Mouse (Mus musculus): ENCODE measurements at regions not wholly inside any gene's neighbourhood (a gene's known extent, or its start where the extent isn't known, plus 50 kb on each side); places are given as distances from the start of the nearest gene placed in this dataset.

DNA sequence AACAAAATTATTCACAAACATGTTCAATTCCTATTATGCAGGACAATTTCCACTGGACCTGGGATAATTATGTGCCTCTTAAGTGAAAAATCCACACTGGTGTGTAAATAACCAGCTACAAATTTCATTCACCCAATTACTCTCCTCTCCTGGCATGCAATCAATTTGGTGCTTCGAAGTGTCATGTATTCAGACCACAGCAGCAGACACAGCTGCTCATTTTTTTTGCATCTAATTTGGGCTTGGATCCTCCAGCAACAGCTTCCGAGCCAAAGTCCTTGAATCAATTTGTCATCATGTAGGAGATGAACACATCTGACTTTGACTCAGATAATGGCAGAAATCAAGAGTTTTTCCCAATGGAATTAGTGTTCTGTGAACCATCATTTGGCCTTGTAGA is 113.1 kb upstream of the Tnfsf11 start:
- Histone ChIP-seq H3K27ac (no peak overlapping the region), H3K9ac (no peak overlapping the region), H3K36me3 (no peaks in the 10 kb centered on the region), H3K27me3 (no peaks in the 10 kb centered on the region), H3K4me1 (no peaks in the 10 kb centered on the region), H3K4me2 (no peak overlapping the region), H3K4me3 (no peak overlapping the region), H3K9me3 (no peaks in the 10 kb centered on the region)
- no peak for ATAC-seq (ENCODE audit: insufficient number of reproducible peaks, insufficient read depth, low FRiP score, low TSS enrichment, low read depth)
- 68% methylated on average over 2 of the region's 2 CpGs for WGBS

DNA sequence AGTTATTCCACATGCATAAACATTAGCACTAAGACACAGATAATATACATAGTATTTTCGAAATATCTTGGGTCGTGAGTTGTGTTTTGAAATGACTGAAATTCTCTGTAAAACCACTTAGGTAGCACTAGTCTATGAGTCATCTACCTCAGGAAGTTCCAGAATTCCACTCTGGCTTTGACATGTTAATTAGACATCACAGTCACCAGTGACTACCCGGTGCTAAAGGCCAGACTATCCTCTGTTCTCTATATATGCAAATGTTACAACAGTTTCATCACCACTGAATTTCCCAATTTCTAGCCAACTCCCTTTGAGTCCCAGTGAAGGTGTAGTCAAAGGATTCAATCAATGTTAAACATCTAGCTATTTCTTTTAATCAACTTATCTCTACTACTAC is 112.3 kb upstream of the Tnfsf11 start:
- WGBS, result 79% methylated on average over 3 of the region's 3 CpGs
- H3K27me3 ChIP-seq, result no peaks in the 10 kb centered on the region
- no peak overlapping the region for H3K4me2 ChIP-seq
- H3K9ac ChIP-seq, result no peak overlapping the region
- H3K36me3 ChIP-seq, result no peaks in the 10 kb centered on the region
- H3K4me1 ChIP-seq, result no peaks in the 10 kb centered on the region
- no peak overlapping the region for H3K27ac ChIP-seq
- H3K9me3 ChIP-seq, result no peaks in the 10 kb centered on the region
- H3K4me3 ChIP-seq, result no peak overlapping the region
- ATAC-seq (ENCODE audit: insufficient number of reproducible peaks, insufficient read depth, low FRiP score, low TSS enrichment, low read depth), result no peak

DNA sequence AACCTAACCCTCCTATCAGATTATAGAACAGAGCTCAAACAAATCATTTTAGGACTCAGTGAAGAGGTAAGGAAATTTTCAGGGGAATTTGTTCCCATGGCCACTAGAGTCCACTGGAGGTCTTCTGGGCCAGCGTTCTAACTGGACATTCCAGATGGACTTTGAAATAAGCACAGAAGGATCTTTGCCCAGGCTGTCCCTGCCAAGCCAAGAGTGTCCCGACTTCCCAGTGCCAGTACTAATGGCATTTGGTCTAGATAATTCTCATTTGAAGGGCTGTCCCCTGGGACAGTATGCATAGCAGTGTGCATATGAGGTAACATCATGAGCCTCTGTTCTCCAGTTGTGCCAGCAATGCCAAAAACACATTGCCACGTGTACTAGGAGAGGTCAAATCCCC is 97.7 kb upstream of the Tnfsf11 start:
- WGBS, result 71% methylated on average over 3 of the region's 3 CpGs
- ATAC-seq (ENCODE audit: insufficient number of reproducible peaks, insufficient read depth, low FRiP score, low TSS enrichment, low read depth), result no peak

DNA sequence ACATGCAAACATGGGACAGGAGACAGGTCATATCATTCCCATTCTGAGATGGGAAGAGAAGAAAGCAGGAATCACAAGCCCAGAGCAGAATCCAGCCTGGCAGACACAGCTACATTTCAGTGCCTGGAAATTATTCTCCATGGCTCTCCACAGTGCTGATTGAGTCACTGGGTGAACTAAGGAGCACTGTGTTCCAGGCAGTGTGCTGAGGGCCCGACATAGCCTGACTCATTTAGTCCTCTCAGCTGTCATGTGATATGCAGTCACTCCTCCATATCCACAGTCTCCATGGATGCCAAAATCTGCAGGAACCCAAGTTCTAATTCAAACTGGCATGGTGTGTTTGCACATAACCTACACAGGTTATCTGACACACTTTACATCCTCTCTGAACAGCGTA is 90.1 kb upstream of the Tnfsf11 start:
- Histone ChIP-seq H3K9ac (no peak overlapping the region), H3K27me3 (no peaks in the 10 kb centered on the region), H3K27ac (no peak overlapping the region), H3K4me2 (no peak overlapping the region), H3K4me3 (no peak overlapping the region), H3K4me1 (no peaks in the 10 kb centered on the region), H3K36me3 (no peaks in the 10 kb centered on the region), H3K9me3 (no peaks in the 10 kb centered on the region)
- no peak for ATAC-seq (ENCODE audit: insufficient number of reproducible peaks, insufficient read depth, low FRiP score, low TSS enrichment, low read depth)
- 74% methylated on average over 2 of the region's 2 CpGs for WGBS

More for the DNA sequence above, 97.7 kb upstream of the Tnfsf11 start:
- Histone ChIP-seq H3K9ac (no peak overlapping the region), H3K9me3 (no peaks in the 10 kb centered on the region), H3K4me1 (no peaks in the 10 kb centered on the region), H3K4me2 (no peak overlapping the region), H3K27ac (no peak overlapping the region), H3K4me3 (no peak overlapping the region), H3K36me3 (no peaks in the 10 kb centered on the region), H3K27me3 (no peaks in the 10 kb centered on the region)

DNA sequence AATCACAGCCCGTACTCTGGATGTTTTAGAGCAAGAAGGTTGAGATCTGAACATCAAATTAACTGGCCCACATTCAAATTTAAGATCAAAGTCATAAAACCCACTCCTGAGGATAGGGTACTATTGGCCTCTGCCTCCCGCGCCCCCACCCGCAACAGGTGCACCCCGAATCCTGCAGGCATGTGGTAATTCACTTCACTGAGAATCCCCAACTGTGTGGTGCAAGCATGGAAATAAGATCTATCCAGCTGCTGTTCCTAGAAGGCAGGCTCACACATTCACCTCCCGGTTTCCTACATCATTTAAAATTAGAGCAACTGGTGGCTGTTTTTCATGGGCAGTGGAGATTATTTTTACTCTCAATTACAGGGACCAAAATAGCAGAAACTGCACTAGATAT is 87.8 kb upstream of the Tnfsf11 start:
- Histone ChIP-seq H3K4me3 (no peak overlapping the region), H3K9ac (no peak overlapping the region), H3K4me1 (no peaks in the 10 kb centered on the region), H3K4me2 (no peak overlapping the region), H3K27me3 (no peaks in the 10 kb centered on the region), H3K27ac (no peak overlapping the region), H3K36me3 (no peaks in the 10 kb centered on the region), H3K9me3 (no peaks in the 10 kb centered on the region)
- WGBS, result 85% methylated on average over 6 of the region's 6 CpGs
- ATAC-seq (ENCODE audit: insufficient number of reproducible peaks, insufficient read depth, low FRiP score, low TSS enrichment, low read depth), result no peak

DNA sequence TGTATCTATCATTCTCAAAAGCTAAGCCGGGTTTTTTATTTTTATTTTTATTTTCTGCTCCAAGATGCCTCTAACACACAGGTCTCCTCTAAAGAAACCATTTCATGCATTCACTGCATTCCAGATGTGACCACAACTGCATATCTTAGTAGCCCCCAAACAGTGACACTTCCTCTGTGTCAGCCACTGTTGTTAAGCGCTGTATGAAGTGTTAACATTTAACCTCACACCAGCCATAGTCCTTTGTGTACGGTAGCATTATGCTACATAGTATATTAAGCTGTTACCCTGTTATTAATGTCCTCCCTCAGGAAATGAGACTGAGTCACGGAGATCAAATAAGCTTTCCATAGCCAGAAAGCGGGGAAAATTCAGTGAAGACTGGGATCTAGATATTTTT is 79.2 kb upstream of the Tnfsf11 start:
- H3K4me1 ChIP-seq, result peaks cover 8% of the 10 kb centered on the region
- no peak overlapping the region for H3K4me3 ChIP-seq
- no peak overlapping the region for H3K4me2 ChIP-seq
- 66% methylated on average over 5 of the region's 5 CpGs for WGBS
- ATAC-seq (ENCODE audit: insufficient number of reproducible peaks, insufficient read depth, low FRiP score, low TSS enrichment, low read depth), result no peak
- no peaks in the 10 kb centered on the region for H3K9me3 ChIP-seq
- H3K27me3 ChIP-seq, result no peaks in the 10 kb centered on the region
- H3K27ac ChIP-seq, result no peak overlapping the region
- H3K9ac ChIP-seq, result no peak overlapping the region
- no peaks in the 10 kb centered on the region for H3K36me3 ChIP-seq

DNA sequence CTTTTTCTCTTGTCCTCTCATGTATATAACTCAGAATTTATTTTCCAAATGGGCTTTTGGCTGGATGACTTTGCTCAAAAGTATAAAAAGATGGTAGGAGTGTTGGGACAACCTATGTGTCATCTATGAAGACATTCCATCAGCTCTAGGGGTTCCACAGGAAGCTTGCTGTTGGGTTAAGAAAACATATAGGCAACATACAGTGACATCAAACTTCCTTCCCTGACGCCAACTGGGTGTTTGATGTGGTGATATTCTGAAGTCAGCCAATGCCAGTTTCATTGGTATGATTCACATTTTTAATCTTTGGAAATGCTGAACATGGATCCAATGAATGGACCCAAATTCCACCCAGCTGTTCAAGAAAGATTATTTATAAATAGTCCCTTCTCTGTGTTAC is 76.5 kb upstream of the Tnfsf11 start:
- 68% methylated on average over 1 of the region's 1 CpGs for WGBS
- no peak overlapping the region for H3K27ac ChIP-seq
- no peaks in the 10 kb centered on the region for H3K9me3 ChIP-seq
- H3K4me3 ChIP-seq, result no peak overlapping the region
- no peak for ATAC-seq (ENCODE audit: insufficient number of reproducible peaks, insufficient read depth, low FRiP score, low TSS enrichment, low read depth)
- H3K4me1 ChIP-seq, result peaks cover 8% of the 10 kb centered on the region
- H3K9ac ChIP-seq, result no peak overlapping the region
- no peaks in the 10 kb centered on the region for H3K27me3 ChIP-seq
- no peak overlapping the region for H3K4me2 ChIP-seq
- no peaks in the 10 kb centered on the region for H3K36me3 ChIP-seq

DNA sequence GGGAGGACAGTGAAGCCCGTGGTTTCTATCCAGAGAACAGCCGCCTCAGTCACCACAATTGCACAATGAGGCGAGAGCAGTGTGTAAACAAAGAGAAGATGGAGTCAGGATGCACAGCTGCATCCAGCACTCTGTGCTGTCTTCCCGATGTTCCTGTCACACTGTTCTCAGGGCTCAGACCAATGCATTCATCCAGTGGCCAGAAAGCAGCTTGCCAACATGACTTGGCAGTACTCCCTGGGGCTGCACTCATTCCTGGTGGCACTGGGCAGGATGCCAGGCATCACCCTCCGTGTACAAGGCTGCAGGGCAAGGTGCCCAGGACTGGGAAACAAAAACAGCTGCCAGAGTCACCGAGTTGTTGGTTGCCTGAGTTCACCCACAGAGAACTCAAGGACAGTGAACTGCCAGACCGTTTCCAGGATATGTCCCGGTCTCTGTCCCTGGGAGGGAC is 75.4 kb upstream of the Tnfsf11 start:
- no peak overlapping the region for H3K27ac ChIP-seq
- H3K9me3 ChIP-seq, result no peaks in the 10 kb centered on the region
- H3K4me1 ChIP-seq, result peaks cover 8% of the 10 kb centered on the region
- WGBS, result 69% methylated on average over 8 of the region's 8 CpGs
- no peaks in the 10 kb centered on the region for H3K36me3 ChIP-seq
- no peak overlapping the region for H3K9ac ChIP-seq
- H3K4me3 ChIP-seq, result no peak overlapping the region
- ATAC-seq (ENCODE audit: insufficient number of reproducible peaks, insufficient read depth, low FRiP score, low TSS enrichment, low read depth), result no peak
- H3K4me2 ChIP-seq, result no peak overlapping the region
- no peaks in the 10 kb centered on the region for H3K27me3 ChIP-seq

DNA sequence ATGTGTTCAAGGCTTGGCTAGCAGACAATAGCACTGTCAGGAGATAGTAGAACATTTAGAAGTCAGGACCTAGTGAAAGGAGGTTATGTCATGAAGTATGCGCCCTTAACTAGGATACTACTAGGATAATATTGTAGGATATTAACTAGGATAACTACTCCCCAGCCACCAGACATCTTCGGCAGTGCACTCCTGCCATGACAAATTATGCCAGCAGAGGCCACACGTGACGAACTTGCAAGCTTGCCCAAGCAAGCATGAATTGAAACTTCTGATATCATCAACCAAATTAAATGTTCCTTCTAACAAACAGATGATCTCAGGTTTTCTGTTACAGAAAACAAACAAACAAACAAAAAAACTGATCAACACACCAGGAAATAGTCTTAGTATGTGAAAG is 72.2 kb upstream of the Tnfsf11 start:
- Histone ChIP-seq H3K4me1 (peaks cover 8% of the 10 kb centered on the region), H3K27ac (no peak overlapping the region), H3K4me3 (no peak overlapping the region), H3K9ac (no peak overlapping the region), H3K9me3 (no peaks in the 10 kb centered on the region), H3K27me3 (no peaks in the 10 kb centered on the region), H3K36me3 (no peaks in the 10 kb centered on the region), H3K4me2 (no peak overlapping the region)
- ATAC-seq (ENCODE audit: insufficient number of reproducible peaks, insufficient read depth, low FRiP score, low TSS enrichment, low read depth), result no peak
- 74% methylated on average over 4 of the region's 4 CpGs for WGBS

DNA sequence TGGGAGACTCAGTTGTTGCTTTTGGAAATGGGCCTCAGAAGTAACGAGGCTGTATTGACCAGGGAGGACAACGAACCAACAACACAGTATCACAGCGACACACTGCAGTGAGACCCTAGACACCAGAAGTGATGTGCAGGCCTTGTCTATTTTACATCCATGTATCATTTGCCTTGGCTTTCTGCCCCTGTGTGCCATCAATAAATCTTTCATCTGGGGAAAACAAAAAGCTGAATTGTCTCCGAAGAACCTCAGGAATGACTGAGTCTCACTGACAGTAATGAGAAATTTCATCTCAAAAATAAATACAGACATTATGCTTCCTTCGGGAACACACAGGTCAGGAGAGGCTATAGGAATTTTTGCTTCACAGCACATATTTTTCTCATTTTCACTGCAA is 68.7 kb upstream of the Tnfsf11 start:
- Histone ChIP-seq H3K9ac (no peak overlapping the region), H3K4me3 (no peak overlapping the region), H3K4me1 (no peaks in the 10 kb centered on the region), H3K27me3 (no peaks in the 10 kb centered on the region), H3K9me3 (no peaks in the 10 kb centered on the region), H3K36me3 (no peaks in the 10 kb centered on the region), H3K4me2 (no peak overlapping the region), H3K27ac (no peak overlapping the region)
- ATAC-seq (ENCODE audit: insufficient number of reproducible peaks, insufficient read depth, low FRiP score, low TSS enrichment, low read depth), result no peak
- WGBS, result 73% methylated on average over 5 of the region's 5 CpGs

DNA sequence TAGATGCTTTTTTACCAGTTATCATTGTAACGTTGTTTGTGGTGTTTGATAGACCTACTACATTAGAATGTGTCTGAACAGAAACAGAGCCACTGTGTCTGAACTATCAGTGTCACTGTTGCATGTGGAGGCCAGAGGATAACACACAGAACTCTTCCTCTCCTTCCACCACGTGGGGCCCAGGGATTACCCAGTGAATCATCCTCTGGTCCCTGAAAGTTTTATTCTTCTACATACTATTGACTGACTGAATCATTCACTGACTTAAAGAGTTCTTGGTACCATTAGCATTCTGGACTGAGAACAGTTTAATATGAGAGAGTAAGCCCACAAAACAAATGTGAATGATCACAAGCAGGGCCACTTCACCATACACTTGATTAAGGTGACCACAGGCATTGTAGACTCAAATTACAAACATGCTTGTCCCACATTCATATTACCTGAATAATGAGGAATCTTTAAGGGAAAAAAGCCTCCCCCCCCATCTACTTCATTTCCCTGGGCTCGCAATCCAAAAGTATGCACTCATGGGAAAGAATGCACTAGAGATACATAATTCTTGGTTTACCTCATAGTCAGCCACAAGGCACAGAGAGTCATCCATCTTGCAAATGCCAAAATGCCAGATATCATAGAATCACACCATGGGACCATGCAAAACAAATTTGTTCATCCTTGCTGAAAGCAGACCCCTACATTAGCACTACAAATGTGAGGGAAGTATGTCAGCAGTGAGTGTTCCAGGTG is 68.1 kb upstream of the Tnfsf11 start:
- Histone ChIP-seq H3K27me3 (no peaks in the 10 kb centered on the region), H3K9me3 (no peaks in the 10 kb centered on the region), H3K4me3 (no peak overlapping the region), H3K36me3 (no peaks in the 10 kb centered on the region), H3K4me2 (no peak overlapping the region), H3K9ac (no peak overlapping the region), H3K4me1 (no peaks in the 10 kb centered on the region), H3K27ac (no peak overlapping the region)
- ATAC-seq (ENCODE audit: insufficient number of reproducible peaks, insufficient read depth, low FRiP score, low TSS enrichment, low read depth), result no peak
- WGBS, result 78% methylated on average over 3 of the region's 3 CpGs

DNA sequence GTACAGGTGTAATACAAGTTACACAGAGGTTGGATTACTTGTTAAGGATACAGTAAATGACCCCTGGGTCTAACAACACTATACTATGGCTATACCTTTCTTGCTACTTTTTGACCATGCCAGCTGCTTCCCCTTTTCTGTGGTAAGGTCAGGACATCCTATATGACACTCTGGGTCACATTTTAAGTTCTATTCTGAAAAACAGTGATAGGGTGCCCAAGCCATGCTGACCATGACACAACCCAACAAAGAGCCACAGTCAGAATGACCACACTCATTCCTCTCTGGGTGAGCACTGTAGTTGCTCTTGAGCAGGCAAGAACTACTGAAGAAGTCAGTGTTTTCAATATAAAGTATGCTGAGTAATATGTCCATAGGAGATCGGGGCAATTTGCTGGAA is 64.3 kb upstream of the Tnfsf11 start:
- no peaks in the 10 kb centered on the region for H3K9me3 ChIP-seq
- 80% methylated on average over 1 of the region's 1 CpGs for WGBS
- no peak overlapping the region for H3K27ac ChIP-seq
- ATAC-seq (ENCODE audit: insufficient number of reproducible peaks, insufficient read depth, low FRiP score, low TSS enrichment, low read depth), result no peak
- no peak overlapping the region for H3K4me3 ChIP-seq
- H3K27me3 ChIP-seq, result no peaks in the 10 kb centered on the region
- H3K36me3 ChIP-seq, result no peaks in the 10 kb centered on the region
- H3K9ac ChIP-seq, result no peak overlapping the region
- no peak overlapping the region for H3K4me2 ChIP-seq
- no peaks in the 10 kb centered on the region for H3K4me1 ChIP-seq
